Mouse (Mus musculus) G1E (cell line): ENCODE results near the gene Rbms3.

Experiments used
- CTCF ChIP-seq: IDR thresholded peaks from 2 replicates; pipeline ENCODE4 v1.5.1; 2012; ENCODE audit warnings: low read depth, low read length, inconsistent platforms, mixed read lengths
- GATA1 ChIP-seq: IDR thresholded peaks from 2 replicates; pipeline ENCODE4 v1.6.1; 2012; ENCODE audit warnings: borderline replicate concordance, low read length, inconsistent platforms, mixed read lengths
- GATA2 ChIP-seq: IDR thresholded peaks from 2 replicates; pipeline ENCODE4 v1.6.1; 2012; ENCODE audit warnings: low read depth, low read length, inconsistent platforms, borderline replicate concordance
- POLR2AphosphoS5 ChIP-seq: IDR thresholded peaks from 2 replicates; pipeline ENCODE4 v1.6.1; 2012; ENCODE audit warnings: low read depth, low read length, inconsistent platforms; ENCODE audit not compliant: insufficient replicate concordance
- TAL1 ChIP-seq: conservative IDR thresholded peaks from 2 replicates; pipeline ENCODE4 v1.6.1; 2012; ENCODE audit warnings: low read depth, low read length, inconsistent platforms, mixed read lengths

GRCm38 (mm10) chr9:117077548-117077947 is 552.2 kb downstream of the Rbms3 start:
- no peak for TF ChIP-seq CTCF
- no peak for TF ChIP-seq GATA1
- no peak for TF ChIP-seq TAL1
- TF ChIP-seq GATA2, result no peak
- no peak for TF ChIP-seq POLR2AphosphoS5
